Mouse (Mus musculus) thymus, adult 18-20 months (tissue): ENCODE measurements around the gene Cnr2.

Source experiments
- DNase-seq, 2 experiments: peaks; one replicate each; pipeline ENCODE4 v3.0.0; 2022; ENCODE audit warnings: mixed read lengths in 2 of 2

The Cnr2 gene

DNA sequence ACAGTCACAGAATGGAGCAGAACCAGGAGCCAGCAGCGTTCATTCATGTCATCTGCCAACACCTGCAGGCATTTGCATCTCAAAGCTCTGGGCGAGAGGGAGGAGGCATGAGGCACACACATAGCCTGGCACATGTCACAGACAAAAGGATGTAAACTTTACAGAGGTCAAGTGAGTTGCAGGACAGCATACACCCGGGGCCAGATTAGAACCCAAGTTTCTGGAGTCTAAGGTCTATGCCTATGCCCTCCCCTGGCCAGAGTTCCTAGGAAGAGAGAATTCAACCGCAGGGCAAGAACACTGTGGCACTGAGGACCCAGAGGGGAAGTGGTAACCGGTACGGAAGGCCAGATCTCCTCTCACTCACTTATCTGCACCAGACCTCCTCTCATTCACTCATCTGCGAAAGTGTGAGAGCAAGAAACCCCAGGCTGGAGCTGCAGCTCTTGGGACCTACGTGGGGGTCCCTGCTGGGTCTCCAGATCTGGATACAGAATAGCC, at the start of gene Cnr2:
Gene Cnr2 (plus strand): TSS at position 324 of the 501 bp plus-strand sequence.
- no peak for DNase-seq

DNA sequence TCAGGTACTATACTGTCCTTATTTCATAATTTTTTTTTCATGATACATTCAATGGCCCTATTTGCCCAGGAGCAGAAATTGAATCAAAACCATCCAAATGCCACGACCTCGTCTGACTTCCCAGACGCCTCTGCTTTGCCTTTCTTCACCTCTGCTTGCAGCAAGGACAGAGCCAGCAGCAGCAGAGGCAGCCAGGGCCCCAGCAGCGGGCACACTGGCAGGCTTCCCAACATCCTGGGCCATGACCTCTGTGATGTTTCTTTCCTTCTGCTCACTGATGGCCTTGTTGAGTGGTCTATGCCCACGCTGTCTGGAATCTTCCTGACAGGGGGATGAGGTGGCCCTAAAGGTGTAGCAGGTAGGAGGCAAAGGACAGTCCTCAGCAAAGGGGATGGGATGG, 47.6 kb upstream of the Cnr2 start:
- no peak for DNase-seq

- peak; percentile 26 to 46 for DNase-seq
Observed at GRCm38 (mm10) chr4:135850411-135851095, 44.6 kb upstream of the Cnr2 start.

GRCm38 (mm10) chr4:135851942-135852341, 43.3 kb upstream of the Cnr2 start:
- DNase-seq, result no peak

- no peak for DNase-seq
Observed at GRCm38 (mm10) chr4:135853987-135854546, 41.1 kb upstream of the Cnr2 start.

DNA sequence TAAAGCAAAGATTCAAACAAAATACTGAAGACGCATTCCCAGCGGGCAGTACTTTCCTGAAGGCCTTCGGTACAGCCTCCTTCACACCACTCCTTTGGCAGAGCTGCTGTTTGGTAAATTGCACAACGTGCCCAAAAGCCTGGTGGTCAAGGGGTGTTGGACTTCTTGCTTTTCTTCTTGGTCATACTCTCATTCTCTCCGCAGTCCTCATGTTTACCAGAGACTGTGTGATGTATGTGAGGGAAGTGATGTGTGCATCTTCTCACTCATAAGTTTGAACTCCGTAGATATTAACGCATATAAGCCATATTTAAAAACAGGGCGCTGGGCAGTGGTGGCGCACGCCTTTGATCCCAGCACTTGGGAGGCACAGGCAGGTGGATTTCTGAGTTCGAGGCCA, 40.6 kb upstream of the Cnr2 start:
- DNase-seq, result no peak

DNA sequence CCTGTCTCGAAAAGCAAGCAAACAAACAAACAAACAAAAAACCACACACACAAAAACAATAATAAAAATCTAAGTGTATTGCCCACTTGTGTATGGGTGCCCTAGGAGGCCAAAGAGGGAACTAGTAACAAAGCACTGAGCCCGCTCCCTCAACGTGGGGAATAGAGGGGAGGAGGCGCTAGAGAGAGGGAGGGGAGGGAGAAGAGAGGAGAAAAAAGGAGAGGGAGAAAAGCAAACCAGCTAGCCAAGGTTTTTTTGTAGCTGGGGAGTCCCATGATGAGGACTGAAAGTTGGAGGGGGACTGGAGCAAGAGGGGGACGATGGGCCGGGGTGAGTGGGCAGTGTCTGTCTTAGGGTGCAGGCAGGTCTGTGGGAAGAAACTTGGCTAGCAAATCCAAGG, 40.1 kb upstream of the Cnr2 start:
- DNase-seq, result peak in 1 of 2 experiments; percentile 36

- DNase-seq, result peak; percentile 94 to 95
Observed at GRCm38 (mm10) chr4:135855536-135856222, 39.5 kb upstream of the Cnr2 start, which contains the start of gene Srsf10. Gene Srsf10, plus strand, starts transcription at chr4:135855747.

- peak; percentile 40 to 55 for DNase-seq
Observed at GRCm38 (mm10) chr4:135856223-135857091, 38.7 kb upstream of the Cnr2 start.

GRCm38 (mm10) chr4:135857597-135858186, 37.5 kb upstream of the Cnr2 start:
- DNase-seq, result no peak

DNA sequence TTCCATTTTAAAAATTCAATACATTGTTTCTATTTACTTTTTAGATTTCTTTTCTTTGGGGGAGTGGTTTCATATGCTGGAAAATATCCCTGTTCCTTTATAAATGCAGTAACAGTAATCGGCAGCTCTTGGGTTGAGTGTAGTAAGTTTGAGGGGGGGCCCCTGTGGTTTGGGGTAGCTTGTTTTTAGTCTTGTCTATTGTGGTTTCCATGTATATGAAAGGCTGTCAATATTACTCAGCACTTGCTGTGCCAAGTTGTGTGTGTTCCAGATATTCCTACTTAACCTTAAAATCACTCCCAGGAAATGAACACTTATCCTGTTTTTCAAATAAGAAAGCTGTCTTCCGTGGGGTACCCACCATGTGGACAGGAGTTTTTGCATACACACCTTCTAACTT, 26.2 kb upstream of the Cnr2 start:
- no peak for DNase-seq

DNA sequence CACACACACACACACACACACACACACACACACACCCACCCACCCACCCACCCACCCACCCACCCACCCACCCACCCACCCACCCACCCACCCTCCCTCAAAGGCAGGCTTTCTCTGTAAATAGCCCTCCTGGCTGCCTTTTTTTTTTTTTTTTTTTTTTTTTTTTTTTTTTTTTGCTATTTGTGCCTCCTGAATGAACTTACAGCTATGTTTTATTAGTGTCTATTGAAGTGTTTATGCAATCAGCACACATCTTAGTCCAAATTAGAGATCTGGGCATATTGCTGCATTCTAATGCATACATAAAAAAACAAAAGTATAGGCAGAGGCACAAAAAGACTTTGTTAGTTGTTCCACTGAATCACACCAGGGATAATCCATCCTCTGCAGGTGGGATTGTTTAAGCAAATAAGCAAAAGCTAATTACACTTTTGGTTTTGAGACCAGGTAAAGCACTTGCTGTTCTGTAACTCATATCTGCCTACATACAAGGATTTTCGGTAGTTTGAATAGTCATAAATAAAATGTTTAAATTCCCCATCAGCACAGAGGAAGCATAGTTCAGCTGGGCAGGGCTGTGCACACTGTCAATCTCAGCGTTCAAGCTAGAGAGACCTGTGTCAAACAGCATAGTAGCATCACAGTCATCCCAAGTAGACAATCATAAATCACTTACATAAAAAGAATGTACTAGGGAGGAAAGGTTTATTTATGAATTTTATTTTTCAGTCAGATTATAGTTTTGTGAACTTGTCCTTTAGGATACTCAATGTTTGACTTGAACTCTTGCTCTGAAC, 24.8 kb upstream of the Cnr2 start:
- no peak for DNase-seq

DNA sequence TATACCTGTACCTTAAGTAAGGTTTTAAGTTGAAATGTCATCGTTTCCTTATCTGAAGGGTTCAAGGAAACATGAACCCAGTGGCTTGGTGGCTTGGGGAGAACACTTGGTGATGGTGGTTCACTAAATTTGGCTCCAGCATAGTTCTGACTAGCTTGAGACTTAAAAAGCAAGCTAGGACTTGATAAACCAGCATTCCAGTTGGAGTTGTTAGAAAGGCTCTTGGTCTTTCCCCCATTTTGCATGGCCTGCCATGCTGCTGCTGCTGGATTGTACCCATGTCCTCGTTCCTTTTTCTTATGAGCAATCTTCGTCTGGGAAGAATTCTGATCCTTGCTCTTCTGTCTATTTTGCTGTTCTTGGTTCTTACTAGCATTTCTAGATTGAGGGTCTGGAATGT, 23.2 kb upstream of the Cnr2 start:
- no peak for DNase-seq

GRCm38 (mm10) chr4:135872589-135873391, 22.4 kb upstream of the Cnr2 start:
- DNase-seq, result no peak

- DNase-seq, result peak; percentile 82 to 86
Observed at GRCm38 (mm10) chr4:135873526-135874202, 21.5 kb upstream of the Cnr2 start, which contains the start of gene Pnrc2. Gene Pnrc2, minus strand, starts transcription at chr4:135873850.

- DNase-seq, result no peak
Observed at GRCm38 (mm10) chr4:135874564-135875535, 20.3 kb upstream of the Cnr2 start.

DNA sequence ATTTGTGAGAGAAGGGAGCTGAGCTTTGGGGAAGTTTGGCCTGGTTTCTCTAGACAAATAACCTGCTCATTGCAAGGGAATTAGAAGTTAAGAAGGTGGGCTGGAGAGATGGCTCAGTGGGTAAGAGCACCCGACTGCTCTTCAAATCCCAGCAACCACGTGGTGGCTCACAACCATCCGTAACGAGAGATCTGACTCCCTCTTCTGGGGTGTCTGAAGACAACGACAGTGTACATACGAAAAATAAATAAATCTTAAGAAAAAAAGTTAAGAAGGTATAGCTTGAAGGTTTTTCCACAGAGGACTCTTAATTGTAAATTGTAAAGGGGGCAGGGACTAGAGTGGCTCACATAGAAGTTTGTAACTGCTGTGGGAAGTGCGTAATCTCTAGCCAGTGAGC, 19.6 kb upstream of the Cnr2 start:
- DNase-seq, result no peak

DNA sequence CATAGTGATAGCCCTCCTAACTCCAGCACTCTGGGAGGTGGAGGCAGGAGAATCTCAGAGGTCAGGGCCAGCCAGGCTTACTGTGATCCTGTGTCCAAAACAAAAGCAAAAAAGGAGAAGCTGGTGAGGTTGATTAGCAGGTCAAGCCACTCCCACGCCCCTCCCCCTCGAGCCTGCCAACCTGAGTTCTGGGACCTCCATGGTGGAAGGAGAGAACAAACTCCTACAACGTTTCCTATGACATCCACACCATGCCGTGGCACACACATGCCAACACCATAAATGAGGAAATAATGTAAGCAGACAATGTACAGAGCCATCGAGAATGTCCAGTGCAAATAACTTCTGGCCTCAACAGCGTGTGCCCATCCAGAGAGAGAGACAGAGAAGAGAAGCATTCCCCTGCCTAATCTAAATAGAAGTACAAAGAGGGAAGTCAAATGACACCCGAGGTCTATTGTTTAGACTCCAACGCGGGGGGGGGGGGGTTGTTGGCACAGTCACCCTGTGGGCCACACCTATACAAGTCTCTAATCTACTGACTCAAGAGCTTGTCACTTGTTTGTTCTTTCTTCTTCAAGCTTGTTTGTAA, 19.1 kb upstream of the Cnr2 start:
- peak in 1 of 2 experiments; percentile 59 for DNase-seq
